Mouse (Mus musculus) stomach, postnatal 0 days (tissue): ENCODE results near the gene Fetub. TPM values are rescaled to one million over a fixed set of nuclear protein-coding genes. Genes with fewer than 3 reads are reported as not detected.

Source experiments
- ATAC-seq: fragments of 200-750 bp; cut with Nextera tagmentation; 2 replicates; pipeline ENCODE4 v1.8.0; 2017; ENCODE audit not compliant: low FRiP score, low TSS enrichment
- DNase-seq: peaks from one replicate; pipeline ENCODE4 v3.0.0-alpha.2; 2016; ENCODE audit warnings: low spot score
- H3K27ac ChIP-seq: fragments of 300-500 bp; sonication (generic); replicated peaks from 2 replicates; pipeline ENCODE4 v1.5.1; 2014; ENCODE audit warnings: mild to moderate bottlenecking, control low read depth
- H3K27me3 ChIP-seq: fragments of 300-500 bp; sonication (generic); 2 replicates; pipeline ENCODE4 v1.6.1; 2014; ENCODE audit warnings: low read length; ENCODE audit not compliant: control insufficient read depth, insufficient read depth
- H3K36me3 ChIP-seq: fragments of 300-500 bp; sonication (generic); 2 replicates; pipeline ENCODE4 v1.6.1; 2014; ENCODE audit warnings: low read length, mixed read lengths; ENCODE audit not compliant: control insufficient read depth, insufficient read depth
- H3K4me1 ChIP-seq: fragments of 300-500 bp; sonication (generic); replicated peaks from 2 replicates; pipeline ENCODE4 v1.6.1; 2014; ENCODE audit warnings: antibody characterized with exemption; ENCODE audit not compliant: control insufficient read depth, insufficient read depth
- H3K4me2 ChIP-seq: fragments of 300-500 bp; sonication (generic); replicated peaks from 2 replicates; pipeline ENCODE4 v1.6.1; 2014; ENCODE audit warnings: low read depth, mild to moderate bottlenecking, control low read depth, moderate library complexity
- H3K4me3 ChIP-seq: fragments of 300-500 bp; sonication (generic); 2 replicates; pipeline ENCODE4 v1.5.1; 2014; ENCODE audit warnings: low read depth, low read length, control low read depth
- H3K9ac ChIP-seq: fragments of 300-500 bp; sonication (generic); 2 replicates; pipeline ENCODE4 v1.6.1; 2014; ENCODE audit warnings: mild to moderate bottlenecking, low read length, control low read depth, mixed read lengths
- H3K9me3 ChIP-seq: fragments of 300-500 bp; sonication (generic); 2 replicates; pipeline ENCODE4 v1.6.1; 2016; ENCODE audit warnings: low read length; ENCODE audit not compliant: control insufficient read depth
- CTCF ChIP-seq: IDR thresholded peaks from 2 replicates; pipeline ENCODE4 v1.5.1; 2016; ENCODE audit warnings: antibody characterized with exemption, low read depth, mild to moderate bottlenecking, moderate library complexity
- EP300 ChIP-seq: optimal IDR thresholded peaks from 2 replicates; pipeline ENCODE3; 2016; ENCODE audit warnings: antibody characterized with exemption
- WGBS: fragments of 180-500 bp; shearing (Covaris S2); extraction: QIAGEN DNeasy Blood & Tissue Kit; methylation state at CpG from one replicate; pipeline ENCODE4 v1.1.7; 2014; 5-methylcytosine and 5-hydroxymethylcytosine counted together
- polyA plus RNA-seq: library from polyadenylated mRNA; unstranded; fragments of >200 nt; fragmentation: Nextera tagmentation; extraction: Ambion mirVana; gene quantifications from 2 replicates; pipeline ENCODE4 v1.2.1, GENCODE M21; 2015

Gene Fetub
- polyA plus RNA-seq, 1 experiment from 2014 or later: 73.2 TPM

DNA sequence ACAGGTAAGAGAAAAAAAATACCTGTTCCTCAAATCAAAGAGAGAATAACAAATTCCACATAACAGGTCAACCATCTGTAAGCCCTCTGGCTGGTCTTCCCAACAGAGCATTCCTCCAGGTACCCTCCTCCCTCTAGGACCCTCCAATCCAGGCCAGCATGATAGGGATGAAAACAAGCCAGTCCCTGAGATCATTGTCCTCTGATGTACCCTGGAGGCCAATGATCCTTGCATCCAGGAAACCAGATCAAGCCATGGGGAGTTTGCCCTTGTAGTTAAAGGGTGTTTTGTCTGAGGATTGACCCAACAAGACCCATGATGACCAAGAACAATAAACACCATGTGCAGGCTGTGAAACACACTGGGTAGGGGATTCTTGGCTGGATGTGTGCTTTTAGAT, 3.9 kb upstream of the Fetub start:
- H3K9me3 ChIP-seq: no peaks in the 10 kb centered on the region
- ATAC-seq: no peak
- no peak overlapping the region for H3K27ac ChIP-seq
- no peaks in the 10 kb centered on the region for H3K36me3 ChIP-seq
- no peak for TF ChIP-seq CTCF
- TF ChIP-seq EP300: no peak
- no peak overlapping the region for H3K9ac ChIP-seq
- no peak for DNase-seq
- H3K4me1 ChIP-seq: no peaks in the 10 kb centered on the region
- no peaks in the 10 kb centered on the region for H3K27me3 ChIP-seq
- H3K4me3 ChIP-seq: no peak overlapping the region
- H3K4me2 ChIP-seq: no peak overlapping the region

DNA sequence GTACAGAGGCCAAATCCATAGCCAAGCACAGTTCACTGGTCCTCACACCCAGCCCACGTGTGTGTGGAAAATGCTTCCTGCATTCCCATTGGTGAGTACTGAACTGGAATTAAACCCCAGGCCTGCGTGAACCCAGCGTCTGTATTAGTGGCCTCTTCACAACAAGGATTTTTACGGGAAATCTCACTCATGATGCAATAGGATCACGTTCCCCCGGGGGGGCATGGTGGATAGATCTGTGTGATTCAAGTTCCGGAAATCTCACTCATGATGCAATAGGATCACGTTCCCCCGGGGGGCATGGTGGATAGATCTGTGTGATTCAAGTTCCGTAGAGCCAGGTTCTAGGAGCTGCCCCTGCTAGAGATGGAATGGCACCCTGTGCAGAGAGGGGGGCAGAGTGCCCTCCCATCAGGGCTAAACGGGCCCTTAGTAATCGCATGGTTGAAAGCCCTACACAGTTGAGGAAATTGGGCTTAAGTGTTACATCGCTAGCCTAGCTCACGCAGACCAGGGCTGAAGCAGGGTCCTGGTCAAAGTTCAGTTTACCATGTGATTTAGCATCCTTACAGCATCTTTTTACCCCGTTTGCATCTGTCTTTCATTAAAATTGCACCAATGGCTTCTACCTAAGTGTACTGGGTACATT, 654 bp downstream of the Fetub start:
- H3K9me3 ChIP-seq: no peaks in the 10 kb centered on the region
- TF ChIP-seq CTCF (no peak), EP300 (no peak)
- no peak overlapping the region for H3K27ac ChIP-seq
- ATAC-seq: no peak
- no peaks in the 10 kb centered on the region for H3K4me1 ChIP-seq
- DNase-seq: no peak
- no peaks in the 10 kb centered on the region for H3K36me3 ChIP-seq
- no peak overlapping the region for H3K9ac ChIP-seq
- no peak overlapping the region for H3K4me2 ChIP-seq
- H3K4me3 ChIP-seq: no peak overlapping the region
- WGBS: 75% methylated on average over 15 of the region's 15 CpGs
- H3K27me3 ChIP-seq: no peaks in the 10 kb centered on the region

GRCm38 (mm10) chr16:22919971-22920854, 2.1 kb downstream of the Fetub start:
- H3K27me3 ChIP-seq: no peaks in the 10 kb centered on the region
- peak; percentile 94 for ATAC-seq
- no peaks in the 10 kb centered on the region for H3K9me3 ChIP-seq
- no peak overlapping the region for H3K4me3 ChIP-seq
- H3K4me2 ChIP-seq: no peak overlapping the region
- no peaks in the 10 kb centered on the region for H3K4me1 ChIP-seq
- WGBS: 25% methylated on average over 18 of the region's 18 CpGs
- H3K27ac ChIP-seq: no peak overlapping the region
- no peaks in the 10 kb centered on the region for H3K36me3 ChIP-seq
- no peak overlapping the region for H3K9ac ChIP-seq
- DNase-seq: peak; percentile 67
- TF ChIP-seq EP300 (no peak), CTCF (no peak)

GRCm38 (mm10) chr16:22921761-22922160, 3.6 kb downstream of the Fetub start:
- TF ChIP-seq EP300 (no peak), CTCF (no peak)
- H3K9me3 ChIP-seq: no peaks in the 10 kb centered on the region
- no peak overlapping the region for H3K27ac ChIP-seq
- H3K4me3 ChIP-seq: no peak overlapping the region
- no peak overlapping the region for H3K4me2 ChIP-seq
- H3K36me3 ChIP-seq: no peaks in the 10 kb centered on the region
- ATAC-seq (no peak), DNase-seq (no peak)
- H3K9ac ChIP-seq: no peak overlapping the region
- 90% methylated on average over 5 of the region's 5 CpGs for WGBS
- H3K4me1 ChIP-seq: no peaks in the 10 kb centered on the region
- H3K27me3 ChIP-seq: no peaks in the 10 kb centered on the region

GRCm38 (mm10) chr16:22922433-22922832, 4.3 kb downstream of the Fetub start:
- Histone ChIP-seq H3K9ac (no peak overlapping the region), H3K27ac (no peak overlapping the region), H3K4me2 (no peak overlapping the region), H3K27me3 (no peaks in the 10 kb centered on the region), H3K9me3 (no peaks in the 10 kb centered on the region), H3K36me3 (no peaks in the 10 kb centered on the region), H3K4me3 (no peak overlapping the region), H3K4me1 (no peaks in the 10 kb centered on the region)
- 55% methylated on average over 4 of the region's 4 CpGs for whole genome bisulfite sequencing
- TF ChIP-seq EP300 (no peak), CTCF (no peak)
- DNase-seq: no peak
- ATAC-seq: no peak

- Histone ChIP-seq H3K27ac (no peak overlapping the region), H3K4me1 (no peaks in the 10 kb centered on the region), H3K9me3 (no peaks in the 10 kb centered on the region), H3K9ac (no peak overlapping the region), H3K4me2 (no peak overlapping the region), H3K36me3 (no peaks in the 10 kb centered on the region), H3K4me3 (no peak overlapping the region), H3K27me3 (no peaks in the 10 kb centered on the region)
- 63% methylated on average over 6 of the region's 6 CpGs for WGBS
- no peak for DNase-seq
- no peak for TF ChIP-seq EP300
- no peak for TF ChIP-seq CTCF
- ATAC-seq: no peak
Observed at GRCm38 (mm10) chr16:22929575-22929974, 11.4 kb downstream of the Fetub start.
